Mouse (Mus musculus): ENCODE data around the gene Atad1. TPM values are rescaled to one million over a fixed set of nuclear protein-coding genes. Genes with fewer than 3 reads are reported as not detected.

Gene Atad1
- total and polyA plus RNA-seq, 3 experiments, result 25.2 to 104 (median 82.1) TPM

GRCm38 (mm10) chr19:32637357-32638275, 102.0 kb downstream of the Atad1 start:
- 42% methylated on average over 16 of the region's 16 CpGs for WGBS
- no peaks in the 10 kb centered on the region for H3K79me2 ChIP-seq (replicated peaks; ENCODE audit: control insufficient read depth, insufficient read depth, low read length)
- peak; percentile 26 to 31 for DNase-seq
- intact Hi-C loops (cut with DNase I), result no loop called here
- no peaks in the 10 kb centered on the region for H3K27me3 ChIP-seq (ENCODE audit: control insufficient read depth, insufficient read depth, low read length)
- peak overlapping the region; percentile 56 for H3K9ac ChIP-seq (ENCODE audit: low read depth, low read length)
- no peak overlapping the region for H3K4me3 ChIP-seq
- no peak for TF ChIP-seq EP300 (IDR thresholded peaks at IDR 0.05; ENCODE audit: insufficient read depth, low read depth, low read length)
- no peak for TF ChIP-seq POLR2A (IDR thresholded peaks at IDR 0.05; ENCODE audit: insufficient read depth, low read depth, low read length)
- no peak for TF ChIP-seq CTCF (IDR thresholded peaks at IDR 0.05)
- H3K4me1 ChIP-seq (ENCODE audit: control insufficient read depth, insufficient read depth, low read length), result peaks cover 8% of the 10 kb centered on the region
- peak overlapping the region; percentile 32; the same call in 1 of the 2 replicates for H3K27ac ChIP-seq
- H3K36me3 ChIP-seq (ENCODE audit: control insufficient read depth, insufficient read depth, low read length), result peaks cover 4% of the 10 kb centered on the region; the same call in 1 of the 2 replicates

GRCm38 (mm10) chr19:32634916-32635315, 104.7 kb downstream of the Atad1 start:
- no peaks in the 10 kb centered on the region for H3K27me3 ChIP-seq (ENCODE audit: control insufficient read depth, insufficient read depth, low read length)
- H3K79me2 ChIP-seq (replicated peaks; ENCODE audit: control insufficient read depth, insufficient read depth, low read length), result no peaks in the 10 kb centered on the region
- H3K4me3 ChIP-seq, result no peak overlapping the region
- DNase-seq, result peak; percentile 28 to 34
- WGBS, result 47% methylated on average over 8 of the region's 8 CpGs
- H3K9ac ChIP-seq (ENCODE audit: low read depth, low read length), result no peak overlapping the region
- TF ChIP-seq CTCF (IDR thresholded peaks at IDR 0.05) (no peak), EP300 (IDR thresholded peaks at IDR 0.05; ENCODE audit: insufficient read depth, low read depth, low read length) (peak; percentile 62; the same call in 1 of the 2 replicates), POLR2A (IDR thresholded peaks at IDR 0.05; ENCODE audit: insufficient read depth, low read depth, low read length) (peak; percentile 43)
- H3K36me3 ChIP-seq (ENCODE audit: control insufficient read depth, insufficient read depth, low read length), result peaks cover 4% of the 10 kb centered on the region; the same call in 1 of the 2 replicates
- intact Hi-C loops (cut with DNase I), result loop anchor here (2.0 kb wide), 1 partner anchor 40 kb away; the partner anchor contains the start of gene Papss2
- peaks cover 8% of the 10 kb centered on the region for H3K4me1 ChIP-seq (ENCODE audit: control insufficient read depth, insufficient read depth, low read length)
- peak overlapping the region; percentile 79 for H3K27ac ChIP-seq

- Histone ChIP-seq H3K4me3 (no peak overlapping the region), H3K79me2 (replicated peaks; ENCODE audit: control insufficient read depth, insufficient read depth, low read length) (no peaks in the 10 kb centered on the region), H3K36me3 (ENCODE audit: control insufficient read depth, insufficient read depth, low read length) (no peaks in the 10 kb centered on the region), H3K27me3 (ENCODE audit: control insufficient read depth, insufficient read depth, low read length) (no peaks in the 10 kb centered on the region), H3K27ac (no peak overlapping the region), H3K4me1 (ENCODE audit: control insufficient read depth, insufficient read depth, low read length) (peaks cover 2% of the 10 kb centered on the region), H3K9ac (ENCODE audit: low read depth, low read length) (no peak overlapping the region)
- 86% methylated on average over 7 of the region's 7 CpGs for WGBS
- no peak for DNase-seq
- TF ChIP-seq CTCF (IDR thresholded peaks at IDR 0.05) (no peak), EP300 (IDR thresholded peaks at IDR 0.05; ENCODE audit: insufficient read depth, low read depth, low read length) (no peak), POLR2A (IDR thresholded peaks at IDR 0.05; ENCODE audit: insufficient read depth, low read depth, low read length) (no peak)
- intact Hi-C loops (cut with DNase I), result no loop called here
These were observed 110.9 kb downstream of the Atad1 start for GRCm38 (mm10) chr19:32628572-32629132.

GRCm38 (mm10) chr19:32627631-32628030, 112.0 kb downstream of the Atad1 start:
- H3K79me2 ChIP-seq (replicated peaks; ENCODE audit: control insufficient read depth, insufficient read depth, low read length), result no peaks in the 10 kb centered on the region
- intact Hi-C loops (cut with DNase I), result no loop called here
- H3K4me3 ChIP-seq, result no peak overlapping the region
- H3K27ac ChIP-seq, result no peak overlapping the region
- H3K9ac ChIP-seq (ENCODE audit: low read depth, low read length), result no peak overlapping the region
- no peak for DNase-seq
- H3K36me3 ChIP-seq (ENCODE audit: control insufficient read depth, insufficient read depth, low read length), result no peaks in the 10 kb centered on the region
- TF ChIP-seq CTCF (IDR thresholded peaks at IDR 0.05) (no peak), EP300 (IDR thresholded peaks at IDR 0.05; ENCODE audit: insufficient read depth, low read depth, low read length) (no peak), POLR2A (IDR thresholded peaks at IDR 0.05; ENCODE audit: insufficient read depth, low read depth, low read length) (no peak)
- no peaks in the 10 kb centered on the region for H3K27me3 ChIP-seq (ENCODE audit: control insufficient read depth, insufficient read depth, low read length)
- peaks cover 2% of the 10 kb centered on the region for H3K4me1 ChIP-seq (ENCODE audit: control insufficient read depth, insufficient read depth, low read length)
- WGBS, result 74% methylated on average over 4 of the region's 4 CpGs

GRCm38 (mm10) chr19:32626768-32627331, 112.7 kb downstream of the Atad1 start:
- no peak for TF ChIP-seq EP300 (IDR thresholded peaks at IDR 0.05; ENCODE audit: insufficient read depth, low read depth, low read length)
- no peak for TF ChIP-seq CTCF (IDR thresholded peaks at IDR 0.05)
- no peak for TF ChIP-seq POLR2A (IDR thresholded peaks at IDR 0.05; ENCODE audit: insufficient read depth, low read depth, low read length)
- no peak overlapping the region for H3K4me3 ChIP-seq
- peaks cover 2% of the 10 kb centered on the region for H3K4me1 ChIP-seq (ENCODE audit: control insufficient read depth, insufficient read depth, low read length)
- no peak overlapping the region for H3K27ac ChIP-seq
- no peaks in the 10 kb centered on the region for H3K27me3 ChIP-seq (ENCODE audit: control insufficient read depth, insufficient read depth, low read length)
- H3K36me3 ChIP-seq (ENCODE audit: control insufficient read depth, insufficient read depth, low read length), result no peaks in the 10 kb centered on the region
- H3K9ac ChIP-seq (ENCODE audit: low read depth, low read length), result no peak overlapping the region
- intact Hi-C loops (cut with DNase I), result no loop called here
- DNase-seq, result no peak
- 53% methylated on average over 13 of the region's 13 CpGs for WGBS
- H3K79me2 ChIP-seq (replicated peaks; ENCODE audit: control insufficient read depth, insufficient read depth, low read length), result no peaks in the 10 kb centered on the region
